In the genomic region with DNA sequence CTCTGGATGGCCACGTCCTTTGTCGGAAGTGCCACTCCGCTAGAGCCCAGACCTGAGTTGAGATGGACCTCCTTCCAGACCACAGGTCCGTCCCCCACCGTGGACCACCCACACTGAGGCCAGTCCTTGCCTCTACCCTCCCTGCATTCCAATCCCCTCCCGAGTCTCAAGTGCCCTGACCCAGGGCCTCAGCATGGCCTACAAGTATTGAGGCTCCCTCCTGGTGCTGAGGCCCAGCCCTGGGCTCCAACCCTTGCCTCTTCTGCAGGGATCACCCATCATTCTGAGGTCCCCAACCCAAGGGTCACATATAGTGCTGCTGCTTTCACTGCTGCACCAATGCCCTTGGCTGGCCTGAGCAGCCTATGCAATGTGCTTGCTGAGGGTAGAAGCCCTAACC, we compare ENCODE assay signal across 35 mouse cellular contexts. TPM values are rescaled to one million over a fixed set of nuclear protein-coding genes. Genes with fewer than 3 reads are reported as not detected.
DNase-seq lines count a peak whose midpoint lies in the region; ATAC-seq and TF ChIP-seq lines count a peak whose summit lies in the region.
"Had no signal": no experiment of that assay in that cellular context is flagged by ENCODE, and none has a peak within 500 bp of the region (broad histone marks: within the 10 kb centered on the region; RNA-seq: fewer than 3 reads in every experiment).

No protein-coding gene starts in this region.

- H3K4me1 ChIP-seq in intestine, postnatal 0 days (replicated peaks; ENCODE audit: control insufficient read depth, insufficient read depth, low read length) = peaks cover 4% of the 10 kb centered on the region; the same call in 1 of the 2 replicates
- peaks cover 16% of the 10 kb centered on the region for H3K4me1 ChIP-seq in intestine, embryonic 15.5 days (replicated peaks)

- WGBS in intestine, postnatal 0 days = 65% methylated on average over 6 of the region's 6 CpGs
- WGBS in intestine, embryonic 15.5 days = 46% methylated on average over 6 of the region's 6 CpGs

- H3K9ac ChIP-seq in intestine, postnatal 0 days (ENCODE audit: low read depth, low read length) = no peak overlapping the region
- H3K9ac ChIP-seq in intestine, embryonic 15.5 days = no peak overlapping the region
- H3K9ac ChIP-seq: forebrain, embryonic 12.5 days; hindbrain, embryonic 12.5 days; limb, embryonic 13.5 days; neural tube, embryonic 13.5 days; stomach, embryonic 15.5 days had no signal

- H3K27me3 ChIP-seq in intestine, postnatal 0 days (replicated peaks; ENCODE audit: control insufficient read depth, insufficient read depth, low read length) = no peaks in the 10 kb centered on the region
- no peaks in the 10 kb centered on the region for H3K27me3 ChIP-seq in intestine, embryonic 15.5 days (replicated peaks)
- H3K27me3 ChIP-seq: forebrain, embryonic 12.5 days; hindbrain, embryonic 12.5 days; limb, embryonic 13.5 days; neural tube, embryonic 13.5 days; stomach, embryonic 15.5 days had no signal

- peak; percentile 93 for DNase-seq in heart, adult 11 months
- no peak for DNase-seq in heart, adult 18-20 months
- peak; percentile 1 for DNase-seq in ovary, postnatal 10 days (ENCODE audit: low spot score)
- DNase-seq in ovary, postnatal 36 days (ENCODE audit: low spot score) = no peak
- peak; percentile 10 for DNase-seq in heart, postnatal 4 days
- no peak for DNase-seq in left cerebral cortex, postnatal 10 days (ENCODE audit: extremely low spot score in 1 of 2, low spot score in 2 of 2)
- DNase-seq: adrenal gland, adult 8-10 months; cerebellum, adult 2 months; cerebellum, postnatal 14 days; gastrocnemius, postnatal 36 days; kidney, postnatal 14 days; layer of hippocampus, adult 9-11 months; lung, postnatal 10 days; right cerebral cortex, postnatal 25 days; thymus, adult 2 months; thymus, postnatal 36 days had no signal

- no peak for TF ChIP-seq CTCF in intestine, postnatal 0 days (IDR thresholded peaks at IDR 0.05; ENCODE audit: low read depth)

- H3K27ac ChIP-seq in intestine, postnatal 0 days (ENCODE audit: low read depth, low read length) = peak overlapping the region; percentile 28; the same call in 1 of the 2 replicates
- no peak overlapping the region for H3K27ac ChIP-seq in intestine, embryonic 15.5 days
- H3K27ac ChIP-seq: forebrain, embryonic 12.5 days; hindbrain, embryonic 12.5 days; hindbrain, postnatal 0 days; limb, embryonic 13.5 days; neural tube, embryonic 13.5 days had no signal

- H3K4me3 ChIP-seq in intestine, postnatal 0 days (ENCODE audit: low read depth, low read length) = no peak overlapping the region
- H3K4me3 ChIP-seq in intestine, embryonic 15.5 days (replicated peaks) = no peak overlapping the region
- H3K4me3 ChIP-seq: forebrain, embryonic 12.5 days; hindbrain, embryonic 12.5 days; limb, embryonic 13.5 days; neural tube, embryonic 13.5 days; stomach, embryonic 15.5 days had no signal

- intact Hi-C loops in left cerebral cortex, postnatal 10 days (cut with DNase I) = no loop called here

- H3K36me3 ChIP-seq in intestine, postnatal 0 days (ENCODE audit: control insufficient read depth, insufficient read depth) = peaks cover 83% of the 10 kb centered on the region
- peaks cover 25% of the 10 kb centered on the region for H3K36me3 ChIP-seq in intestine, embryonic 15.5 days

- H3K9me3 ChIP-seq in intestine, postnatal 0 days (ENCODE audit: control insufficient read depth) = no peaks in the 10 kb centered on the region
- no peaks in the 10 kb centered on the region for H3K9me3 ChIP-seq in intestine, embryonic 15.5 days
- H3K9me3 ChIP-seq: forebrain, embryonic 12.5 days; G1E; hindbrain, embryonic 12.5 days; limb, embryonic 13.5 days; neural tube, embryonic 13.5 days; stomach, embryonic 15.5 days had no signal

- no peak overlapping the region for H3K4me2 ChIP-seq in intestine, postnatal 0 days (replicated peaks; ENCODE audit: low read depth)
- H3K4me2 ChIP-seq in intestine, embryonic 15.5 days (replicated peaks) = no peak overlapping the region
- H3K4me2 ChIP-seq: forebrain, embryonic 12.5 days; hindbrain, embryonic 12.5 days; limb, embryonic 13.5 days; liver, embryonic 11.5 days; midbrain, embryonic 11.5 days; neural tube, embryonic 13.5 days; stomach, embryonic 15.5 days had no signal

- no peak for ATAC-seq in intestine, postnatal 0 days
- no peak for ATAC-seq in intestine, embryonic 15.5 days
- ATAC-seq: hindbrain, postnatal 0 days; intestine, embryonic 16.5 days; midbrain, embryonic 16.5 days had no signal

RNA-seq across cellular contexts. Expression of gene Zyx, which starts 8.5 kb away (rescaled TPM):
- total RNA-seq in heart, adult 18-20 months (2021) = 10 to 100 TPM; 50.2 to 51.8 TPM
- polyA plus RNA-seq in intestine, postnatal 0 days (2015; fragmentation: Nextera tagmentation; extraction: Ambion mirVana) = 50.9 and 54.8 TPM in 2 replicates
- 82.7 and 83.4 TPM in 2 replicates for polyA plus RNA-seq in intestine, embryonic 15.5 days (2015; fragmentation: Nextera tagmentation; extraction: Ambion mirVana)
- total RNA-seq in heart, postnatal 4 days (2021) = 100 to 1,000 TPM; 161 to 166 TPM
- 10 to 100 TPM; 55.8 to 57.6 TPM for total RNA-seq in left cerebral cortex, postnatal 10 days (2021)

RNA-seq across cellular contexts. Expression of gene Epha1, which starts 15.2 kb away (rescaled TPM):
- total RNA-seq in heart, adult 18-20 months (2021) = under 1 TPM; 0.20 to 0.26 TPM
- 13.3 and 13.7 TPM in 2 replicates for polyA plus RNA-seq in intestine, postnatal 0 days (2015; fragmentation: Nextera tagmentation; extraction: Ambion mirVana)
- polyA plus RNA-seq in intestine, embryonic 15.5 days (2015; fragmentation: Nextera tagmentation; extraction: Ambion mirVana) = 7.6 TPM in 2 replicates
- under 1 TPM; 0.52 to 0.70 TPM for total RNA-seq in heart, postnatal 4 days (2021)
- total RNA-seq in left cerebral cortex, postnatal 10 days (2021) = under 1 TPM; 0.22 to 0.26 TPM
- total RNA-seq: G1E had no signal
- polyA plus RNA-seq: G1E had no signal

RNA-seq across cellular contexts. Expression of gene Fam131b, which starts 33.5 kb away (rescaled TPM):
- under 1 TPM; 0.35 to 0.44 TPM for total RNA-seq in heart, adult 18-20 months (2021)
- polyA plus RNA-seq in intestine, postnatal 0 days (2015; fragmentation: Nextera tagmentation; extraction: Ambion mirVana) = 0.05 and 0.12 TPM in 2 replicates
- 0.20 and 0.25 TPM in 2 replicates for polyA plus RNA-seq in intestine, embryonic 15.5 days (2015; fragmentation: Nextera tagmentation; extraction: Ambion mirVana)
- 1 to 10 TPM; 1.6 to 1.7 TPM for total RNA-seq in heart, postnatal 4 days (2021)
- 100 to 1,000 TPM; 123 to 133 TPM for total RNA-seq in left cerebral cortex, postnatal 10 days (2021)
- polyA plus RNA-seq: liver, embryonic 16.5 days had no signal

RNA-seq across cellular contexts. Expression of gene Tas2r143, which starts 42.1 kb away (rescaled TPM):
- total RNA-seq in heart, adult 18-20 months (2021) = not detected
- polyA plus RNA-seq in intestine, postnatal 0 days (2015; fragmentation: Nextera tagmentation; extraction: Ambion mirVana) = not detected in 2 replicates
- not detected in 2 replicates for polyA plus RNA-seq in intestine, embryonic 15.5 days (2015; fragmentation: Nextera tagmentation; extraction: Ambion mirVana)
- total RNA-seq in heart, postnatal 4 days (2021) = under 1 TPM in 1 of 2 experiments, not detected in 1; 0.41 TPM
- not detected for total RNA-seq in left cerebral cortex, postnatal 10 days (2021)
- total RNA-seq: gastrocnemius, postnatal 36 days; heart, postnatal 14 days; hindbrain, postnatal 0 days; left cerebral cortex, adult 18-20 months had no signal
- polyA plus RNA-seq: embryonic facial prominence, embryonic 14.5 days; forebrain, embryonic 12.5 days; G1E; hindbrain, embryonic 12.5 days; hindbrain, postnatal 0 days; intestine, embryonic 16.5 days; kidney, embryonic 14.5 days; limb, embryonic 13.5 days; liver, embryonic 11.5 days; liver, embryonic 16.5 days; midbrain, embryonic 11.5 days; midbrain, embryonic 16.5 days; neural tube, embryonic 13.5 days; stomach, embryonic 15.5 days had no signal

RNA-seq across cellular contexts. Expression of gene Tas2r135, which starts 47.3 kb away (rescaled TPM):
- total RNA-seq in heart, adult 18-20 months (2021) = not detected
- not detected in 2 replicates for polyA plus RNA-seq in intestine, postnatal 0 days (2015; fragmentation: Nextera tagmentation; extraction: Ambion mirVana)
- polyA plus RNA-seq in intestine, embryonic 15.5 days (2015; fragmentation: Nextera tagmentation; extraction: Ambion mirVana) = not detected in 2 replicates
- total RNA-seq in heart, postnatal 4 days (2021) = under 1 TPM; 0.24 to 0.25 TPM
- not detected for total RNA-seq in left cerebral cortex, postnatal 10 days (2021)
- total RNA-seq: hindbrain, postnatal 0 days; left cerebral cortex, adult 18-20 months; left cerebral cortex, postnatal 36 days had no signal
- polyA plus RNA-seq: embryonic facial prominence, embryonic 14.5 days; forebrain, embryonic 12.5 days; G1E; hindbrain, embryonic 12.5 days; hindbrain, postnatal 0 days; intestine, embryonic 16.5 days; kidney, embryonic 14.5 days; limb, embryonic 13.5 days; liver, embryonic 11.5 days; liver, embryonic 16.5 days; midbrain, embryonic 11.5 days; midbrain, embryonic 16.5 days; neural tube, embryonic 13.5 days; stomach, embryonic 15.5 days; thymus, adult 2 months had no signal

Comparison
In these comparisons a context has a peak if more than half of its experiments do, and no peak if none do; other contexts are left out.
1. DNase-seq: peak in heart, adult 11 months (single experiment), ovary, postnatal 10 days (single experiment) and heart, postnatal 4 days (single experiment); none in heart, adult 18-20 months (0 of 2), ovary, postnatal 36 days (single experiment) and left cerebral cortex, postnatal 10 days (0 of 2).
2. RNA of gene Fam131b, which starts 33.5 kb away (total RNA-seq): 123 to 133 TPM in left cerebral cortex, postnatal 10 days; 1.6 to 1.7 TPM in heart, postnatal 4 days and 0.35 to 0.44 TPM in heart, adult 18-20 months; every median in the first group is over 10 times any median in the second.